Mouse (Mus musculus) T-cell, adult 2 months (primary cell): ENCODE results near the gene Zgpat.

Experiments used
- DNase-seq: peaks from one replicate; pipeline ENCODE4 v3.0.0; 2022; ENCODE audit warnings: low spot score

The Zgpat gene

GRCm38 (mm10) chr2:181364860-181365596 lies at the start of gene Zgpat, which contains the start of gene Arfrp1:
TSS of gene Zgpat (plus strand) at chr2:181364928.
TSS of gene Arfrp1 (minus strand) at chr2:181365404.
- DNase-seq: peak; percentile 82

- DNase-seq: peak; percentile 81
Observed at GRCm38 (mm10) chr2:181319248-181320102, 45.3 kb upstream of the Zgpat start, which contains the start of gene Rtel1. TSS of gene Rtel1 (plus strand) at chr2:181319739.

- DNase-seq: no peak
Observed at GRCm38 (mm10) chr2:181320103-181320499, 44.6 kb upstream of the Zgpat start.

GRCm38 (mm10) chr2:181322136-181322535 lies 42.6 kb upstream of the Zgpat start:
- no peak for DNase-seq

GRCm38 (mm10) chr2:181326098-181326497 lies 38.6 kb upstream of the Zgpat start:
- no peak for DNase-seq

GRCm38 (mm10) chr2:181332542-181332941 lies 32.2 kb upstream of the Zgpat start:
- no peak for DNase-seq

- DNase-seq: peak; percentile 67
Observed at GRCm38 (mm10) chr2:181334023-181334422, 30.7 kb upstream of the Zgpat start.

- no peak for DNase-seq
Observed at GRCm38 (mm10) chr2:181340426-181340825, 24.3 kb upstream of the Zgpat start.

- DNase-seq: no peak
Observed at GRCm38 (mm10) chr2:181342766-181343165, 22.0 kb upstream of the Zgpat start.

- DNase-seq: no peak
Observed at GRCm38 (mm10) chr2:181356780-181357179, 7.9 kb upstream of the Zgpat start.

GRCm38 (mm10) chr2:181363946-181364345 lies 782 bp upstream of the Zgpat start:
- DNase-seq: no peak

GRCm38 (mm10) chr2:181364487-181364859 lies 255 bp upstream of the Zgpat start:
- DNase-seq: no peak

GRCm38 (mm10) chr2:181365655-181366075 lies 937 bp downstream of the Zgpat start:
- no peak for DNase-seq

GRCm38 (mm10) chr2:181370001-181370400 lies 5.3 kb downstream of the Zgpat start:
- no peak for DNase-seq

- peak; percentile 59 for DNase-seq
Observed at GRCm38 (mm10) chr2:181375787-181376186, 11.1 kb downstream of the Zgpat start.

GRCm38 (mm10) chr2:181377230-181377629 lies 12.5 kb downstream of the Zgpat start:
- DNase-seq: peak; percentile 52

- DNase-seq: no peak
Observed at GRCm38 (mm10) chr2:181378701-181379100, 14.0 kb downstream of the Zgpat start.

- DNase-seq: no peak
Observed at GRCm38 (mm10) chr2:181379778-181380177, 15.1 kb downstream of the Zgpat start, which contains the start of gene Lime1. TSS of gene Lime1 (plus strand) at chr2:181380078.

GRCm38 (mm10) chr2:181380251-181380650 lies 15.5 kb downstream of the Zgpat start:
- no peak for DNase-seq

GRCm38 (mm10) chr2:181381107-181381506 lies 16.4 kb downstream of the Zgpat start:
- DNase-seq: peak; percentile 82

- peak; percentile 25 for DNase-seq
Observed at GRCm38 (mm10) chr2:181381631-181382306, 17.0 kb downstream of the Zgpat start.

- DNase-seq: no peak
Observed at GRCm38 (mm10) chr2:181384463-181384862, 19.7 kb downstream of the Zgpat start.
